Mouse (Mus musculus) neutrophil, adult 5-6 weeks (primary cell): ENCODE measurements around the gene Syne1. TPM values are rescaled to one million over a fixed set of nuclear protein-coding genes. Genes with fewer than 3 reads are reported as not detected.

Experiments used
- ATAC-seq: fragments of 151-379, 151-347 bp; 2 replicates; pipeline ENCODE4 v1.8.0; 2017; ENCODE audit warnings: mild to moderate bottlenecking, moderate TSS enrichment; ENCODE audit not compliant: insufficient number of reproducible peaks, poor library complexity, low FRiP score, severe bottlenecking; ENCODE audit errors: extremely low read depth
- total RNA-seq: library from RNA; stranded (forward); fragments of 200-1000 nt; gene quantifications from 2 replicates; pipeline ENCODE4 v1.2.3, GENCODE M21; 2017

Syne1 gene
- total RNA-seq, 1 experiment from 2014 or later = 71.5 TPM

GRCm38 (mm10) chr10:5185156-5186083 lies 365.9 kb downstream of the Syne1 start:
- 0 out of 2 replicates have a peak, but pooled peaks have one; percentile 10 for ATAC-seq

- no peak for ATAC-seq
Measured at GRCm38 (mm10) chr10:5181771-5182176, 369.5 kb downstream of the Syne1 start.

- no peak for ATAC-seq
Measured at GRCm38 (mm10) chr10:5179891-5180290, 371.4 kb downstream of the Syne1 start.

GRCm38 (mm10) chr10:5177446-5178015 lies 373.8 kb downstream of the Syne1 start:
- no peak for ATAC-seq

GRCm38 (mm10) chr10:5176371-5176770 lies 374.9 kb downstream of the Syne1 start:
- no peak for ATAC-seq

GRCm38 (mm10) chr10:5170425-5170824 lies 380.9 kb downstream of the Syne1 start:
- no peak for ATAC-seq

- ATAC-seq = no peak
Measured at GRCm38 (mm10) chr10:5167481-5167880, 383.8 kb downstream of the Syne1 start.

- ATAC-seq = no peak
Measured at GRCm38 (mm10) chr10:5165439-5165838, 385.8 kb downstream of the Syne1 start.

GRCm38 (mm10) chr10:5163770-5164169 lies 387.5 kb downstream of the Syne1 start:
- no peak for ATAC-seq

- no peak for ATAC-seq
Measured at GRCm38 (mm10) chr10:5163286-5163685, 388.0 kb downstream of the Syne1 start.

GRCm38 (mm10) chr10:5161394-5161872 lies 389.8 kb downstream of the Syne1 start:
- ATAC-seq = peak; percentile 80

- no peak for ATAC-seq
Measured at GRCm38 (mm10) chr10:5159679-5160078, 391.6 kb downstream of the Syne1 start.

GRCm38 (mm10) chr10:5153047-5153446 lies 398.2 kb downstream of the Syne1 start:
- ATAC-seq = no peak

GRCm38 (mm10) chr10:5141471-5141870 lies 409.8 kb downstream of the Syne1 start:
- no peak for ATAC-seq

- no peak for ATAC-seq
Measured at GRCm38 (mm10) chr10:5139932-5140264, 411.4 kb downstream of the Syne1 start.

- ATAC-seq = no peak
Measured at GRCm38 (mm10) chr10:5139246-5139931, 411.9 kb downstream of the Syne1 start.

- ATAC-seq = no peak
Measured at GRCm38 (mm10) chr10:5132050-5132449, 419.2 kb downstream of the Syne1 start.

GRCm38 (mm10) chr10:5130495-5130894 lies 420.8 kb downstream of the Syne1 start:
- ATAC-seq = no peak

GRCm38 (mm10) chr10:5124757-5125156 lies 426.5 kb downstream of the Syne1 start:
- ATAC-seq = no peak

GRCm38 (mm10) chr10:5116720-5117119 lies 434.6 kb downstream of the Syne1 start:
- no peak for ATAC-seq
